Mouse (Mus musculus) cerebellum, adult (tissue): ENCODE results near the gene Spcs2.

Experiments
- ATAC-seq: cut with Nextera tagmentation; 2 replicates; pipeline ENCODE4 v1.9.2; 2017; ENCODE audit warnings: mild to moderate bottlenecking, moderate library complexity, mixed read lengths; ENCODE audit not compliant: insufficient number of reproducible peaks, low FRiP score, low TSS enrichment

The Spcs2 gene

DNA sequence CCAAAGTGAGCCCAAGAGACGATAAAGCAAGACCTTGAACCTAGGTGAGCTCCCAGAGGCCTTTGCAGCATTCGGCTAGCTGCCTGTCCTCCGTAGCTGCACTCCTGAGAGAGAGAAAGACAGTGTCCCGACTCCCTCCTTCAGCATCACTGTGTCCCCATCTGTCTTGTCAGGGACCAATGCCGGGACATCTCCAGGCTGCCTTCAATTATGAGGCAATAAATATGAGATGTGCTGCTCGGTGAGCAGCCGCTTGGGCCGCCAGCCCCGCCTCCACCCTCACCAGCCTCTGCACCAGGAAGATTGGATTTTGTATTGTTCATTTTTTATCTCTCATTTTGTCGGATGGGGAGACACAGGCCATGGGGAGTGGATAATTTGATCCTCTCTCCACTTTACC, 72.4 kb downstream of the Spcs2 start:
- ATAC-seq = no peak

DNA sequence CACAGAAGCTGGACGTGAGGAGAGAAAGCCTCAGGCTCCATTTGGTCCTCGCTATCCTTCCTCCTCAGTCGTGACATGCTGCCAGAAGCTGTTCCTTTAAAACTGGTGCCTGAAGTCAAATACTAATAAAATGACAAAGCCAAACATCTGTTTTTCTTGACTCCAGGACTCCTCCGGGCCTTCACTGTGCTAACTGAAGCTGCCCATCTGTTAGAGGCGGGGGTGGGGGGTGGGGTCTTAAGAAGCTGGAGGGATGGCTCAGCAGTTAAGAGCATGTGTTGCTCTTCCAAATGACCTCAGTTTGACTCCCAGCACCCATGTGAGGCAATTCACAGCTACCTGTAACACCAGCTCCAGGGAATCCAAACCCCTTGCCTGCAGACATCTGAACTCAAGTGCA, 74.7 kb downstream of the Spcs2 start:
- ATAC-seq = no peak

DNA sequence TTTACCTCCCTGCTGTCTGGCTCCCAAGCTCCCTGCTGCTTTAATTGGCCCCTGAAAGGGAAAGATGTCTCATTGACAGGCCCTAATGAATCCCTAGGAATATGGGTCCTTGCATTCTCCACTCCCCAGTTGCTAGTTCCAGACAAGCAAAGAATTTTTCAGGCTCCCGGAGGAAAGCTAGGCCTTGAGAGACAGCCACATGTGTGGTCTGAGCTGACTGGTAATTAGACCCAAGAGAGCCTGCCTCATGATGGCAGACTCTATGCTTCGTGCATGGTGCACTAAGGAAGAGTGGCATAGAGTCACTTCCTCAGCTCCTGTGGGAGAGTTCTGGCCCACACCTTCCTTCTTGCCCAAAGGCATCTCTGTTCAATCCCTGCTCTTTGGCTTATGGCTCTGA, 75.3 kb downstream of the Spcs2 start:
- ATAC-seq = no peak
